Mouse (Mus musculus): ENCODE results near the gene Arl16. TPM values are rescaled to one million over a fixed set of nuclear protein-coding genes. Genes with fewer than 3 reads are reported as not detected.

The Arl16 gene
- polyA plus RNA-seq, 1 experiment = 48.0 TPM

DNA sequence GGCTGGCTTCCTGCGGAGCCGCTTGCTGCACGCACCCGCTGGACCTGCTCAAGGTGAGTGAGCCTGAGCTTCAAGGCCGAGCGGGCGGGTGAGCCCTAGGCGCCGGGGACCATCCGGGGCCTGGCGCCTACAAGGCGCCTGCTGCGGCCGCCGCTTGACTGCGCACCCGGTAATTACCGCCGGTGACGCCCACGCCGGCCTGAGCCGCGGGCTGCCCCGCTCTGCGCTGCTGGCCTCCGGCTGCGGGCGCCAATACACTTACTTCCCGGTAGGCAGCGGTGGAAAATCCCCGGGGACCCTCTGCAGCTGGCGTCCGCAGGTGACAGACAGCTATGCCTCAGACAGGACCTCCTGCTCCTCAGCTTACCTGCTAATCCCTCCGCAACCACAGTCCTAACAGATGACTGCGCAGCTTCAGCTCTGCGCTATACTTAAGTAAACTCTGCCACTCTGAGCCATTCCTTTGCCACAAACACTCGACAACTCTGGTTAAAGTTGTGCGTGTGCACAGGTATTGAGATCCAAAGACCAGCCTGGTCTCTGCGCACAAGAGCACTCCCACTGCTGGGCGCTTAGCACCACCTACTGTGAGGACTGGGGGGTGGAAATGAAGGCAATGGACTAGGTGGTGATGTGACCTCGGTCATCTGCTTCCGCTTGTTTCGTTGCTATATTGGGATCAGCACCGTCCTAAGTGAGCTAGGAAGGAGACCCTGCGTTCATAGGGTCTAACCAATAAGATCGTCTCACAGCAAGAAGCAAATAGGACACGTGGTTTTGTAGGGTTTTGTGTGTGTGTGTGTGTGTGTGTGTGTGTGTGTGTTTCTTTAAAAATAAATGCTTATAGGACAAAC is 24.8 kb upstream of the Arl16 start:
- peak in 1 of 2 experiments; percentile 19 for DNase-seq (ENCODE audit: extremely low spot score in 1 of 2, low spot score in 1 of 2)

- peak; percentile 76 to 88 for DNase-seq (ENCODE audit: extremely low spot score in 1 of 2, low spot score in 1 of 2)
Observed at GRCm38 (mm10) chr11:120491317-120492023, 24.1 kb upstream of the Arl16 start, which contains the start of gene Slc25a10. TSS of gene Slc25a10 (plus strand) at chr11:120491840.

DNA sequence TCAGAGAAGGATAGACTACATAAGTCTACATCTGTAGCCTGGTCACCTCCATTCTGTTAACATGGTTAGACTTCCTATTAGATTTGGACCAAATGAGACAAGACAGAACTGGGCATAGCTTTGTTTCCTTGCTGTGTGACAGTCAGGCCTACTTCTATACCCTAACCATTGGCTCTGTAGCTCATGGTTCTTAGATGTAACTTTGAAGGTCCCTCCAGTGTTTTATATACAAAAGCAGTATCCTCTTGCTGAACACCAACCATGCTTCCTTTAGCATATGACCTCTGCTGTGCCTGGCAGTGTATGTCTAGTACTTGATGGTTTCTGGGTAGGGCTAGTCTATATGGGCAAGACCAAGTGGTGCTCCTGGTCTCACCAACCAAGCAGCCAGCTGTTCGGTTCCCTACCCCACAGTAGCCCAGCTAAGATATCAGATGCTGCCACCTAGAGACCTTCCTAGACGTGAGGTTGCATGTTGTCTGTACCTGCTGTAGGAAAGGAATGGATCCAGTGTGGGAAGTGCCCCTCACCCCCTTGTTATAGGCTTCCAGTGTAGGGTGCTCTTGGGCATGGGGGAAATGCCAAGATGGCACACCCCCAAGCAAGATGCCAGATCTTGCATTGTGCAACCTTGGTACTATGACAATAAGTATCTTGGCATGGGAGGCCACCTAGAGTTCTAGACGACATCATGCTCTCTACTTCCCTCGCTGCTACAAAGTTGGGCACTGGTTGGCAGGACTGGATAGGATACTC is 23.1 kb upstream of the Arl16 start:
- no peak for DNase-seq (ENCODE audit: extremely low spot score in 1 of 2, low spot score in 1 of 2)

DNA sequence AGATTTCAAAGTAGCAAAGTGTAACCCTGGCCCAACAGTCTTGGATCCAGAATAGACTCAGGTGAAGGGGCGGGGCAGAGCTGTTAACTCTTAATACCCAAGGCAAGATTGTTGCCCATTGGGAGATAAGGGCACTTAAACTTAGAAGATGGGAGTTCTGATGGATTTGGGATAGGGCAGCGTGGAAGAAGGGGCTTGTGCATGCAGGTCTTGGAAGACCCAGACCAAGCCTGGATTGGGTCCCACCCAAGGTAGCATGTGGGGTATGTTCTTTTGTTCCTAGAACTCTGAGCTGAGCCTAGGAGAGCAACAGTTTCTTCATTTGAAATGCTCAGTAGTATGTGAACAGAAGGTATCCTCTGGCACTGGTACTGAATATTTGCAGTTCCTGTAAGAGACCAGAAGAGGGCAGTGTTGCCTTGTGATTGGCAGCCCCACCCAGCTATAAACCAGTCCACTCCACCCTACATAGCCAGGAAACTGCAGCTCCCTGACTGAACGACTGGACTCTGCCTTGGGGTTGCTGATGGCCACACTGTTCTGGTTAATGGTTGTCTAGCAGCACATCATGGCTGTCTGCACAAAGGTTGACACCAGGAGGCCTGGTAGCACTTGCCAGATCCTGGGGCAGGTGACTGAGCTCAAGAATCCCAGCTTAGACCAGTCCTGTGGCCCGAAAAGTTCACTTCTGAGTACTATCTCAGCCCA is 21.8 kb upstream of the Arl16 start:
- DNase-seq (ENCODE audit: extremely low spot score in 1 of 2, low spot score in 1 of 2) = peak in 1 of 2 experiments; percentile 86

- no peak for DNase-seq (ENCODE audit: extremely low spot score in 1 of 2, low spot score in 1 of 2)
Observed at GRCm38 (mm10) chr11:120488516-120488915, 21.1 kb upstream of the Arl16 start.

GRCm38 (mm10) chr11:120485251-120485650 is 17.8 kb upstream of the Arl16 start:
- no peak for DNase-seq (ENCODE audit: extremely low spot score in 1 of 2, low spot score in 1 of 2)

DNA sequence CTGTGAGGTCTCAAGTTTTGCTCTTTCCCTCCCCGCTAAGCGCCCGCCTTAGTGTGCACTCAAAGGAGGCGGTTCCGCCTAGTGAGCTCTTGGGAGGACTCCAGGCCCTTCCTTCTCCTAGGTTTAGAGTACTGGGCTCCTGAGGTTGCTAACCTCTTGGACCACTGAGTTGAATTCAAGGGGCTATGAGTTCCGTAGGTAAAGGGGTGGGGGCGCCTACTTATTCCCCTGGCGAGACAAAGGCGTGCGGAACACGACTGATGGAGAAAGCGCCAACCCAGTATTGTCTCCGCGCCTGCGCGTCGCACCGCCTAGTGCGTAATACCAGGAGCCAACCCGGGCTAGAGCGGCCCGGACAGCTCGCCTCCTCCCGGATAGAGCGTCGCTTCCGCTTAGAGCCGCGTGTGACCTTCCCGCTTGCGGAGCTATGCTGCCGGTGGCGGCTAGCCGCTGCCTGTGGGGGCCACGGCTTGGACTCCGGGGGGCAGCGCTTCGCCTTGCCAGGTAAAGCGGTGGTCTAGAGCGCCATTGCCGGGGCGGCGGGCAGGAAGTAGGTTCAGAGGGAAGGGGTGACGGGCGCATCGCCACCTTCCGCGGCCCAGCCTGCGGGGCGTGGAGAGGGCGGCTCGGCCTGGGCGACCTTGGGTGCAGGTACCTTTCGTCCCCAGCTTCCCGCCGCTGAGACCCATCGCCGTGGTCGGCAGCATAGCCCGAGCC is 17.0 kb upstream of the Arl16 start, which contains the start of gene Mrpl12:
TSS of gene Mrpl12 (plus strand) at position 349 of the 717 bp plus-strand sequence.
- peak; percentile 77 to 92 for DNase-seq (ENCODE audit: extremely low spot score in 1 of 2, low spot score in 1 of 2)

DNA sequence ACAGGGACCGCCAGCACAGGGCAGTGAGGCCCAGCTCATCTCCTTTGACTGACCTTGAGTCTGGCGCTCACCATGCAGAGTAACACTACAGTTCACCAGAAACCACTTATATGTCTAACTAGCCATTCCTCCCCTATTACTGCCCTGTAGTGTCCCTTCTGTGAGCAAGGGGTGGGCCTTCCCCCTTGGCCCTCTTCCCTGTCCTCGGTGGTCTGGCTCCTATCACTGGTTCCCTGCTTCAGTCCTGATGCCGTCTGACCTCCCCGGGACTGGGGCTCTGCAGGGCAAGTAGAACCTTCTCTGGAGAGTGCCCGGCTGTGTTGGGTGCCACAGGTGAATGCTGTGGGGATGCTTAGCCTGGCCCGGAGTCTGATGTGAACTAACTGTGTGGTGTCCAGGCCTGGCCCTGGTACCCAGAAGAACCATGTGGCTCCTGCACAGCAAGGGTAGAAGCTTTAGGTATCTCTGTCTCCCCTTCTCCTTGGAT is 16.1 kb upstream of the Arl16 start:
- DNase-seq (ENCODE audit: extremely low spot score in 1 of 2, low spot score in 1 of 2) = no peak

DNA sequence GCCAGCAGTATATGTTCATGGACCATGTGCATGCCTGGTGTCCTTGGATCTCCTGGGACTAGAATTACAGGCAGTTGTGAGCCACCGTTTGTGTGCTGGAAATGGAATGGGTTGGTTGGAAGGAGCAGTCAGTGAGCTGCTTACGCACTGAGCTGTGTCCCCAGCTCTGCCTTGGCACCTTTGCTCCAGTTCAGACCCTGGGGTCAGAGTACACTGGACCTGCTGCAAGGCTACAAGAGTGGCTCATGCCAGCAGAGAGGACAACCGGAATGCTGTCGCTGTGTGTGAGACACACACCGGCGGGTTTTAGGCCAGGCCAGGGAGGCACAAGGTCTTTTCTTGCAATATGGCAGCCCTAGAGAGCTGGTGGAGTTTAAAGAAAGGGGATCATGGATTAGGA is 4.6 kb upstream of the Arl16 start:
- no peak for DNase-seq (ENCODE audit: extremely low spot score in 1 of 2, low spot score in 1 of 2)

- DNase-seq (ENCODE audit: extremely low spot score in 1 of 2, low spot score in 1 of 2) = no peak
Observed at GRCm38 (mm10) chr11:120467736-120468092, 307 bp upstream of the Arl16 start.

GRCm38 (mm10) chr11:120465521-120465920 is 1.9 kb downstream of the Arl16 start:
- DNase-seq (ENCODE audit: extremely low spot score in 1 of 2, low spot score in 1 of 2) = no peak

GRCm38 (mm10) chr11:120464365-120464764 is 3.0 kb downstream of the Arl16 start:
- DNase-seq (ENCODE audit: extremely low spot score in 1 of 2, low spot score in 1 of 2) = no peak

GRCm38 (mm10) chr11:120463536-120463935 is 3.9 kb downstream of the Arl16 start:
- DNase-seq (ENCODE audit: extremely low spot score in 1 of 2, low spot score in 1 of 2) = no peak

DNA sequence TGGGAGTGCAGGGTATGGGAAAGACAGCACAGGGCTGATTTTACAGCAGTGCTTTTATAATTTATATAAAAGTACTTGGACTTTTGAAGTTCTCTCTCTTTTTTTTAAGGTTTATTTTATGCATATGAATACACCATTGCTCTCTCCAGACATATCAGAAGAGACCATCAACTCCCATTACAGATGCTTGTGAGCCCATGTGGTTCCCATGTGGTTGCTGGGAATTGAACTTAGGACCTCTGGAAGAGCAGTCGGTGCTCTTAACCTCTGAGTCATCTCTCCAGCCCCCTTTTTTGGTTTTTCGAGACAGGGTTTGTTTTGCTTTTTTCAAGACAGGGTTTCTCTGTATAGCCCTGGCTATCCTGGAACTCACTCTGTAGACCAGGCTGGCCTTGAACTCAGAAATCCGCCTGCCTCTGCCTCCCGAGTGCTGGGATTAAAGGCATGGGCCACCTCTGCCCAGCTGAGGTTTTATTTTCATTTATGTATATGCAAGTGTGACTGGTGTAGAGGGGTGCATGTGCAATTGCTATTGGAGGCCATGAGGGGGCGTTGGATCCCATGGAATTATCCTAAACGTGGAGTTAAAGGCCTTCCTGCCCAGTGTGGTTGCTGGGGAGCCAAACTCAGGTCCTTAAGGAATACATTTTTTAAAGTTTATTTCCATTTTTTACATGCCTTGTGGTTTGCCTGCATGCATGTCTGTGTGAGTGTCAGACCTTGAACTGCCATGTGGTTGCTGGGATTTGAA is 8.4 kb downstream of the Arl16 start:
- DNase-seq (ENCODE audit: extremely low spot score in 1 of 2, low spot score in 1 of 2) = no peak

DNA sequence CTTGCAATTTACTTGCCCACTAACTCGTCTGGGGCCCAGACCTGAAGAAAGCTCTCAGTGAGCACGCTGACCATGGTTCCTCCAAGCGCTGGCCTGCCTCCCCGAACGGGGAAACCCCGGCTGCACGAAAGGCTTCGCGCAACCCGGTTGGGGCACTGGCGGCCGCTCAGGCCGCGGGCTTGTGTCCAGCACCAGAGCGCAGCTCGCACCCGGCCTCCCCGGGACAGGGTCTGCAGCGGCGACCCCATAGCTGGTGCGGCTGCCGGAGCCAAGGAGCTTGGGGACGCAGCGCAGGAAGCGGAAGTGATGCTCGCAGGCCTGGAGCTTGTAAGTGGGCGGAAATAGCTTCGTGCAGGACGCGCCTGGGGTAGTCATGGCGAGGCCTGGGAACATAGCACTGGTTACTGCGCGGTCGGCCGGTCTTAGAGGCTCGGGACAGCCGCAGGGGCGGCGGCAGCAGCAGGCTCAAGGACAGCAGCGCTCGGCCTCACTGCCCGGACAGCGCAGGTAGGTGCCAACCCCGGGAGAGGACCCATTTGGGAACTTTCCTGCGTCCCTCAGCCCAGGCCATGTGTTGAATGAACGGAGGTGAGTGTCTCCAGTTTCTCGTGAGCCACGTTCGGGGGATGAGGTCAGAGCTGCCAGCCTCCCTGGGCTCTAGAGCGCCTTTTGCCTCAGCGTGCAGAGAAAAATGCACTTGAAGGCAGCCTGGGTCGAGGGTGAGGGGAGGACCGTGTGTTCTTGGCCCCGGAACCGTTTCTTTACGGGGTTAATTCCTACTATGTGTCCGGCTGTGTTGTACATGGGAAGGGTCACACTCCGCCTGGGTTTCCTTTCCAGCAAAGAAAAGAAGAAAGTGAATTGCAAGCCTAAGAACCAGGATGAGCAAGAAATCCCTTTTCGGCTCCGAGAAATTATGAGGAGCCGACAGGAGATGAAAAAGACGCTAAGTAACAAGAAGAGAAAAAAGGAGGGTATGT is 9.3 kb downstream of the Arl16 start, which contains the start of the genes Oxld1 and Ccdc137:
TSS of gene Oxld1 (minus strand) at position 297 of the 980 bp plus-strand sequence.
TSS of gene Ccdc137 (plus strand) at position 344 of the 980 bp plus-strand sequence.
- peak; percentile 47 to 75 for DNase-seq (ENCODE audit: extremely low spot score in 1 of 2, low spot score in 1 of 2)

DNA sequence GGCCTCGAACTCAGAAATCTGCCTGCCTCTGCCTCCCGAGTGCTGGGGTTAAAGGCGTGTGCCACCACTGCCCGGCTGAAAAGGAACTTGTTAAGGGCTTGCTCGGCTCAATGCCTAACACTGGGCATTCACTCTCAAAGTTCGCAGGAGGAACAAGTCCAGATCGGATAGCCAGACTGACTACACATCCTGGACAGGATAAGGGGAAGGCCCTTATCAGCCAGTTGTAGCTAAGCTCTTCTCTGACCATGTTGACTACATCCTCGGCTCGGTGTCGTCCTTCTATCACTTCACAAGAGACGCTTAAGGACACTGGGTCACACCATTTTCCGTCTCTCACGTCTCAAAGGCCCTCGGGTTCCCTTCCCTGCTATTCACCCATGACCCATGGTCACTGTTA is 10.0 kb downstream of the Arl16 start:
- DNase-seq (ENCODE audit: extremely low spot score in 1 of 2, low spot score in 1 of 2) = no peak

- DNase-seq (ENCODE audit: extremely low spot score in 1 of 2, low spot score in 1 of 2) = no peak
Observed at GRCm38 (mm10) chr11:120455413-120455812, 12.0 kb downstream of the Arl16 start.

All from frontal cortex, adult 2 months (tissue).